Mouse (Mus musculus): ENCODE results near the gene Slc7a6. TPM values are rescaled to one million over a fixed set of nuclear protein-coding genes. Genes with fewer than 3 reads are reported as not detected.
A peak's percentile ranks its signal among the peaks of the same experiment; 100 is the strongest.

The Slc7a6 gene
- polyA plus RNA-seq, 1 experiment from 2014 or later: 52.5 TPM

- peak overlapping the region; percentile 85 for H3K27ac ChIP-seq (ENCODE audit: low read depth, low read length)
- H3K4me3 ChIP-seq (ENCODE audit: low read depth, low read length): peak overlapping the region; percentile 94
- H3K4me2 ChIP-seq: peak overlapping the region; percentile 79
- 1% methylated on average over 35 of the region's 35 CpGs for WGBS
- no peaks in the 10 kb centered on the region for H3K9me3 ChIP-seq (ENCODE audit: control insufficient read depth, low read length)
- DNase-seq (ENCODE audit: low spot score): no peak
- H3K9ac ChIP-seq (ENCODE audit: low read depth, low read length): peak overlapping the region; percentile 96
- peak; percentile 72 for ATAC-seq (replicated peaks; ENCODE audit: low FRiP score)
- H3K27me3 ChIP-seq (replicated peaks; ENCODE audit: control insufficient read depth, insufficient read depth, low read length): no peaks in the 10 kb centered on the region
- H3K4me1 ChIP-seq (replicated peaks; ENCODE audit: control insufficient read depth, insufficient read depth, low read length): peaks cover 13% of the 10 kb centered on the region; the same call in 1 of the 2 replicates
- H3K36me3 ChIP-seq (ENCODE audit: control insufficient read depth, insufficient read depth, low read length): peaks cover 31% of the 10 kb centered on the region
Measured at GRCm38 (mm10) chr8:106210035-106210731, 41.5 kb downstream of the Slc7a6 start.

GRCm38 (mm10) chr8:106210821-106211345 lies 42.2 kb downstream of the Slc7a6 start, which contains the start of the genes Slc7a6os and Prmt7:
Gene Slc7a6os (minus strand): TSS chr8:106210935.
Gene Prmt7 (plus strand): TSS chr8:106210936.
- peak; percentile 90 for DNase-seq (ENCODE audit: low spot score)
- H3K4me3 ChIP-seq (ENCODE audit: low read depth, low read length): peak within 1 kb of the TSS; percentile 94
- under 1% methylated on average over 52 of the region's 52 CpGs for WGBS
- peaks cover 13% of the 10 kb centered on the region; the same call in 1 of the 2 replicates for H3K4me1 ChIP-seq (replicated peaks; ENCODE audit: control insufficient read depth, insufficient read depth, low read length)
- H3K36me3 ChIP-seq (ENCODE audit: control insufficient read depth, insufficient read depth, low read length): peaks cover 28% of the 10 kb centered on the region
- peak; percentile 95 for ATAC-seq (replicated peaks; ENCODE audit: low FRiP score)
- no peaks in the 10 kb centered on the region for H3K9me3 ChIP-seq (ENCODE audit: control insufficient read depth, low read length)
- H3K27ac ChIP-seq (ENCODE audit: low read depth, low read length): peak within 1 kb of the TSS; percentile 85
- no peaks in the 10 kb centered on the region for H3K27me3 ChIP-seq (replicated peaks; ENCODE audit: control insufficient read depth, insufficient read depth, low read length)
- H3K4me2 ChIP-seq: peak within 1 kb of the TSS; percentile 79
- H3K9ac ChIP-seq (ENCODE audit: low read depth, low read length): peak within 1 kb of the TSS; percentile 96

- Histone ChIP-seq H3K9ac (ENCODE audit: low read depth, low read length) (peak overlapping the region; percentile 96), H3K36me3 (ENCODE audit: control insufficient read depth, insufficient read depth, low read length) (peaks cover 28% of the 10 kb centered on the region), H3K4me2 (peak overlapping the region; percentile 79), H3K4me3 (ENCODE audit: low read depth, low read length) (peak overlapping the region; percentile 94), H3K27ac (ENCODE audit: low read depth, low read length) (peak overlapping the region; percentile 85), H3K27me3 (replicated peaks; ENCODE audit: control insufficient read depth, insufficient read depth, low read length) (no peaks in the 10 kb centered on the region), H3K4me1 (replicated peaks; ENCODE audit: control insufficient read depth, insufficient read depth, low read length) (peaks cover 13% of the 10 kb centered on the region; the same call in 1 of the 2 replicates), H3K9me3 (ENCODE audit: control insufficient read depth, low read length) (no peaks in the 10 kb centered on the region)
- ATAC-seq (replicated peaks; ENCODE audit: low FRiP score) (peak; percentile 6; the same call in 1 of the 2 replicates), DNase-seq (ENCODE audit: low spot score) (no peak)
- 4% methylated on average over 13 of the region's 13 CpGs for whole genome bisulfite sequencing
Measured at GRCm38 (mm10) chr8:106211421-106211820, 42.8 kb downstream of the Slc7a6 start.

- Histone ChIP-seq H3K27me3 (replicated peaks; ENCODE audit: control insufficient read depth, insufficient read depth, low read length) (no peaks in the 10 kb centered on the region), H3K27ac (ENCODE audit: low read depth, low read length) (no peak overlapping the region), H3K9ac (ENCODE audit: low read depth, low read length) (no peak overlapping the region), H3K4me3 (ENCODE audit: low read depth, low read length) (no peak overlapping the region), H3K36me3 (ENCODE audit: control insufficient read depth, insufficient read depth, low read length) (peaks cover 28% of the 10 kb centered on the region), H3K4me2 (no peak overlapping the region), H3K9me3 (ENCODE audit: control insufficient read depth, low read length) (no peaks in the 10 kb centered on the region), H3K4me1 (replicated peaks; ENCODE audit: control insufficient read depth, insufficient read depth, low read length) (peaks cover 11% of the 10 kb centered on the region)
- DNase-seq (ENCODE audit: low spot score) (no peak), ATAC-seq (replicated peaks; ENCODE audit: low FRiP score) (no peak)
- 90% methylated on average over 3 of the region's 3 CpGs for WGBS
Measured at GRCm38 (mm10) chr8:106213959-106214358, 45.3 kb downstream of the Slc7a6 start.

- Histone ChIP-seq H3K4me2 (no peak overlapping the region), H3K27ac (ENCODE audit: low read depth, low read length) (no peak overlapping the region), H3K4me1 (replicated peaks; ENCODE audit: control insufficient read depth, insufficient read depth, low read length) (no peaks in the 10 kb centered on the region; the same call in 1 of the 2 replicates), H3K4me3 (ENCODE audit: low read depth, low read length) (no peak overlapping the region), H3K36me3 (ENCODE audit: control insufficient read depth, insufficient read depth, low read length) (peaks cover 22% of the 10 kb centered on the region), H3K9ac (ENCODE audit: low read depth, low read length) (no peak overlapping the region), H3K9me3 (ENCODE audit: control insufficient read depth, low read length) (no peaks in the 10 kb centered on the region), H3K27me3 (replicated peaks; ENCODE audit: control insufficient read depth, insufficient read depth, low read length) (no peaks in the 10 kb centered on the region)
- WGBS: 90% methylated on average over 3 of the region's 3 CpGs
- ATAC-seq (replicated peaks; ENCODE audit: low FRiP score): no peak
- no peak for DNase-seq (ENCODE audit: low spot score)
Measured at GRCm38 (mm10) chr8:106219620-106220019, 51.0 kb downstream of the Slc7a6 start.

- WGBS: 50% methylated on average over 9 of the region's 9 CpGs
- Histone ChIP-seq H3K36me3 (ENCODE audit: control insufficient read depth, insufficient read depth, low read length) (peaks cover 36% of the 10 kb centered on the region), H3K9me3 (ENCODE audit: control insufficient read depth, low read length) (no peaks in the 10 kb centered on the region), H3K27me3 (replicated peaks; ENCODE audit: control insufficient read depth, insufficient read depth, low read length) (no peaks in the 10 kb centered on the region), H3K4me1 (replicated peaks; ENCODE audit: control insufficient read depth, insufficient read depth, low read length) (no peaks in the 10 kb centered on the region), H3K9ac (ENCODE audit: low read depth, low read length) (no peak overlapping the region), H3K4me2 (no peak overlapping the region), H3K27ac (ENCODE audit: low read depth, low read length) (no peak overlapping the region), H3K4me3 (ENCODE audit: low read depth, low read length) (no peak overlapping the region)
- no peak for ATAC-seq (replicated peaks; ENCODE audit: low FRiP score)
- no peak for DNase-seq (ENCODE audit: low spot score)
Measured at GRCm38 (mm10) chr8:106226589-106226988, 57.9 kb downstream of the Slc7a6 start.

- Histone ChIP-seq H3K4me2 (no peak overlapping the region), H3K27me3 (replicated peaks; ENCODE audit: control insufficient read depth, insufficient read depth, low read length) (no peaks in the 10 kb centered on the region), H3K9ac (ENCODE audit: low read depth, low read length) (no peak overlapping the region), H3K36me3 (ENCODE audit: control insufficient read depth, insufficient read depth, low read length) (peaks cover 23% of the 10 kb centered on the region), H3K27ac (ENCODE audit: low read depth, low read length) (no peak overlapping the region), H3K4me1 (replicated peaks; ENCODE audit: control insufficient read depth, insufficient read depth, low read length) (no peaks in the 10 kb centered on the region), H3K9me3 (ENCODE audit: control insufficient read depth, low read length) (no peaks in the 10 kb centered on the region), H3K4me3 (ENCODE audit: low read depth, low read length) (no peak overlapping the region)
- 86% methylated on average over 7 of the region's 7 CpGs for WGBS
- no peak for DNase-seq (ENCODE audit: low spot score)
- no peak for ATAC-seq (replicated peaks; ENCODE audit: low FRiP score)
Measured at GRCm38 (mm10) chr8:106231536-106231935, 62.9 kb downstream of the Slc7a6 start.

- Histone ChIP-seq H3K27ac (ENCODE audit: low read depth, low read length) (no peak overlapping the region), H3K4me1 (replicated peaks; ENCODE audit: control insufficient read depth, insufficient read depth, low read length) (no peaks in the 10 kb centered on the region), H3K4me3 (ENCODE audit: low read depth, low read length) (no peak overlapping the region), H3K4me2 (no peak overlapping the region), H3K36me3 (ENCODE audit: control insufficient read depth, insufficient read depth, low read length) (peaks cover 26% of the 10 kb centered on the region), H3K9me3 (ENCODE audit: control insufficient read depth, low read length) (no peaks in the 10 kb centered on the region), H3K27me3 (replicated peaks; ENCODE audit: control insufficient read depth, insufficient read depth, low read length) (no peaks in the 10 kb centered on the region), H3K9ac (ENCODE audit: low read depth, low read length) (no peak overlapping the region)
- WGBS: 73% methylated on average over 3 of the region's 3 CpGs
- ATAC-seq (replicated peaks; ENCODE audit: low FRiP score) (no peak), DNase-seq (ENCODE audit: low spot score) (no peak)
Measured at GRCm38 (mm10) chr8:106232751-106233150, 64.1 kb downstream of the Slc7a6 start.
